Mouse (Mus musculus): Measurements from ENCODE around the gene 6430531B16Rik.
A peak's percentile ranks its signal among the peaks of the same experiment; 100 is the strongest.

6430531B16Rik gene

GRCm38 (mm10) chr7:139970216-139970919, 8.2 kb downstream of the 6430531B16Rik start:
- no peak for DNase-seq

DNA sequence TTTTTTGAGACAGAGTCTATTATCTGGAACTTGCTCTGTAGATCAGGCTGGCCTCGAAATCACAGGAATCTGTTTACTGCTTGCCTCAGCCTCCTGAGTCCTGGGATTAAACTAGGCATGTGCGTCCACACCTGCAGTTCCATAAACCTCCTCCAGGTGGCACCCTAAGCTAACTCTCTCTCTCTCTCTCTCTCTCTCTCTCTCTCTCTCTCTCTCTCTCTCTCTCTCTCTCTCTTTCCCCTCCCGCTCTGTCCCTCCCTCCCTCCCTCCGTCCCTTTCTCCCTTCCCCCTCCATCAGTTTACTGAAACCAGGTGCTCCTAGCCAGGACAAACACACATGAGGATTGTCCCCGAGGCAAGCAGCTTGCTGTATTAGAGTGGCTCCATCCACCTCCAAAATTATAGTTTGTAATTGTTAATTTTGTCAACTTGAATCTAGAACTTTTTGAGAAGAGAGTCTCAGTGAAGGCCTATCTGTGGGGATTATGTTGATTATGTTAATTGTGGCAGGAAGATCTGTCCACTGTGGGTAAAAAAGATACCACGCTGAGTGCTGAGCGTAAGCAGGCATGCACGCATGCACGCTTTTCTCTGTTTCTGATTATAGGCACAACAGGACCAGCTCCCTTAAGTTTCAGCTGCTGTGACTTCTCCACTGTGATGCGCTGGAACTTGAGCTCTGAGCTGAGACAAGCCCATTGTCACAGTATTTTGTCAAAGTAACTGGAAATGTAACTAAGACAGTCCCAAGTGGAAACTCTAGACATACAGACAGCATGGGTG, 9.0 kb downstream of the 6430531B16Rik start:
- DNase-seq: peak; percentile 82

DNA sequence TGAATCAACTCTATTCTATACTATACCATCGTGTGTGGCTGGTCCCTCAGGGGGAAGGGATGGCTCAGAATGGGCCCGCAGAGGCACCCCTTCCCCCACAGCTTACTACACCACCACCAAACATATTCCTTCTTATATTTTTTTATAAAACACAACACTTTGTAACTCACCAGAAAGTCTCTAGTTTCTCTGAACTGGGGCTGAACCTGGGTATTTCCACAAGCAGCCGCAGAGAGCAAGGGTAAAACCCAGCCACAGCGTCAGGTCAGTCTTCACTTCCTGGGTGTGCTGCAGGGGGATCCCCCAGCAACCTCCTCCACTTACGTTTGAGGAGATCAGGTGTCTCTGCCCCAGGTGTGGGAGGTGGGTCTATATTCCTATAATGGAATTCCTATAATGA, 10.1 kb downstream of the 6430531B16Rik start:
- DNase-seq: no peak

DNA sequence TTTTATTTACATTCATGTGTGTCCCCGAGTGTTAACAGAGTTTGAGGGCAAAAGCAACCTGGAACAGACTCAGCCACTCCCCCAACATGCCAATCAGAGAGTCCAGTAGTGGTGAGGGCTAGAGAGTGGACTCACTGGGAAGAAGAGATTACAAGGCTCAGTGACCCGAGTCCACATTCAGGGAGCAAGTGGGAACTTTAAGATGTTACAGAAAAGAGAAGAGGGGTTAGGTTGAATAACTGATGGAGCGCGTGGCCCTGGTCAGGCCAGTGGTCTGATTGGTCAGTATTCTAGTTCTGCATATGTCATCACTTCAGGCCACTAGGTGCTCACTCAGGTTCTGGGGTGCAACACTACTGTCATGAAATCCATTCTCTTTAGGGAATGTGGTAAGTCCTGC, 11.4 kb downstream of the 6430531B16Rik start:
- DNase-seq: no peak

- DNase-seq: no peak
These were observed 14.7 kb downstream of the 6430531B16Rik start for GRCm38 (mm10) chr7:139963814-139964213.

- no peak for DNase-seq
These were observed 17.4 kb downstream of the 6430531B16Rik start for GRCm38 (mm10) chr7:139961141-139961540.

DNA sequence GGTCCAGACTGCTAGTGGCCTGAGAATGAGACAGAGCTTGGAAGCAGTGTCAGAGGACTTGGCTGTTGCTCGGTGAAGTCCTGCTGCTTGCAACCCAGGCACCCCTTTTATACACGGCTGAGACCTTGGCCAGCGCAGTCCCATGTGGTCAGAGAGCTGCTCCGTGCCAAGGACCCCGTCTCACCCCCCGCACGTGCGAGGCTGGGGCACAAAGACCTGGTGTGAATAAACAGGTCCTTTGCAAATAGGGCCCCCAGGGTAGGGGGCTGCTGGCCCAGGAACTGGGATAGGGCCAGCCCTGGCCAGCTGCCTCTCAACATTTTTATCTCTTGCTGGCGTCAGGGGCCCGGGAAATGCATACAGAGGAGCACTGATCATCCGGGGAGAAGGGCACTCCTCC, 20.6 kb downstream of the 6430531B16Rik start:
- no peak for DNase-seq

GRCm38 (mm10) chr7:139957437-139957836, 21.1 kb downstream of the 6430531B16Rik start:
- no peak for DNase-seq

GRCm38 (mm10) chr7:139956658-139957057, 21.9 kb downstream of the 6430531B16Rik start:
- DNase-seq: no peak

DNA sequence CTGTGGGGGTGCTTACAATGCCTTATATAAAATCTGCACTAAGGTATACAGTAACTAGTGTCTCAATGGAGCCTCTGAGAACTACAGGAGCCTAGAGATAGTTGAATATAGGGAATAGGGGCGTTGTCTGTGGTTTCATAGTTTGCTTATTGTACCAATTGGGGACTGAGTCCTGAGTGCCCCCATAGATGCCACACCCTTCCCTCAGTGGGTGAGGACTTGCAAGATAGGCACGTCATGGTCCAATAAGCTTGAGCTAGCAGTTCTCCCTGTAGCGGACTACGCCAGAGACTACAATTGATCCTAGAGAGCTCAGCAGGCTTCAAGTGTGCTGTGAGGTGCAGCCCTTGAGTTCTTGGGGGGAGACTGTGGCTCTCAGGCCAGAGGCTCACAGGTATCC, 23.1 kb downstream of the 6430531B16Rik start:
- no peak for DNase-seq

- DNase-seq: no peak
These were observed 26.4 kb downstream of the 6430531B16Rik start for GRCm38 (mm10) chr7:139951991-139952633.

DNA sequence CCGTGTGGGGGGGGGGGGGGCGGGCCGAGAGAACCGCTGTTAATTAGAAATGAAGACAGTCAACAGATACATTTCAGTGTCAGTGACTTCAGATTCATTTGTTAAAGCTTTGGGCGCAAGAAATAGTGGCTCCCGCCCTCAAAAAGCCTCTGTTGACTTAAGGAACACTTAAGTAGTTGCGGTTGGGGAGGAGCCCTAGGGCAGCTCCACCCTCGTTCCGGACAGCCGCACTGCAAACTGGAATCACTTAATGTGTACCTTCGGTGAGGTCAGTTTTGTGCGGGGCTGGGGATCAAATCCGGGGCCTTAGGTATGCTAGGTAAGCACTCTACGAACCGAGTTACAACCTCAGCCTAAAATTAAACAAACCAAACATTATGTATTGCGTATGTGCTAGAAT, 27.5 kb downstream of the 6430531B16Rik start:
- no peak for DNase-seq

- DNase-seq: no peak
These were observed 28.1 kb downstream of the 6430531B16Rik start for GRCm38 (mm10) chr7:139950283-139950971.

DNA sequence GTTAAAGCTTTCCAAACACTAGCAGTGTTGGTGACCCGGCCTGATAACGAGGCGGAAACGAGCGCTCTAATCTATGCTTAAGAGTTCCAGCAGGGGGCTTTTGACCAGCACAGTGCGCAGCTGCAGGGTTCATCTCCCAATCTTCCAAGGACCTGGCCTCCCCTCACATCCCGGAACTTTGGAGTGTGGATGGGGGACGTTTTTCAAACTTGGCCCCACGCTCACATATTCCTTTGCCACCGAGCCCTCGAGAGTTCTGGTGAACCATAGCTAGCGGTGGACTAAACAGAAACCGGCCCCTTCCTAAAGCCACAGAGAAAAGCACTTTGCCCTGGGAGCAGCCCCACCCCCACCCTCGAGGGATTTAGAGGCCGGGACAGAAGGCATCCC, 28.7 kb downstream of the 6430531B16Rik start:
- DNase-seq: no peak

DNA sequence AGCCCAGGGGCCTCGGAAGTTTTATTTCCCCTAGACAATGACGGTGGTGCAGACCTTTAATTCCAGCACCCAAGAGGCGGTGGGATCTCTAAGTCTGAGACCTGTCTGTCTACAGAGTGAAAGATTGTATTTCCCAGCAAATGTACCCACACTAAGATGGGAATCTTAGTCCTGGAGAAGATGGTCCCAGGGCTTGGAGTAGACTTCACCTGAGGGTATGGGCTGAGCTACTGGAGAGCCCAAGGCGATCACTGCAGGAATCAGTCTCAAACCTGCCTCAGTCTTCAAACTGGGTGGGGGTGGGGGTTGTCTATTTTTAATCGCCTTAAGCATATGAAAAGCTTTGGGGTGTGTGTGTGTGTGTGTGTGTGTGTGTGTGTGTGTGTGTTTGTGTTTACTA, 32.5 kb downstream of the 6430531B16Rik start:
- no peak for DNase-seq

DNA sequence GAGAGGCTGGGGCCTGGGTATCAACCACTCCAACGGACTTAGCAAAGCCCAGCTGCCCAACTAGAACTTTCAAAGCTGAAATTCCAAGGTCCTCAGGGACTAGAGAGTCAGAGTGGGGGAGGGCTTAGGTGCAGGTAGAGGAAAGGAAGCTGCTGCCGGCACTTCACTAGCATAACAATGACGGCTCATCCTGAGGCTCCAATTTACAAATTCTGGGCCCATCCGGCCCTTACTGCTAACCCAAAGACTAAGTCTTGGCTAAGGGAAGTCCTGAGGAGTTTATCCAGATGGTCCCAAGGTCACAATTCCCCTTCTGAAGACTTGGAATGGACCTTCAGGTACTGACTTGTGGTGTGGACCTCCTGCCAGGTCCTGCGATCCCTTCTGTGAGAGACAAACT, 33.0 kb downstream of the 6430531B16Rik start:
- no peak for DNase-seq

GRCm38 (mm10) chr7:139944291-139945240, 34.0 kb downstream of the 6430531B16Rik start:
- DNase-seq: no peak

DNA sequence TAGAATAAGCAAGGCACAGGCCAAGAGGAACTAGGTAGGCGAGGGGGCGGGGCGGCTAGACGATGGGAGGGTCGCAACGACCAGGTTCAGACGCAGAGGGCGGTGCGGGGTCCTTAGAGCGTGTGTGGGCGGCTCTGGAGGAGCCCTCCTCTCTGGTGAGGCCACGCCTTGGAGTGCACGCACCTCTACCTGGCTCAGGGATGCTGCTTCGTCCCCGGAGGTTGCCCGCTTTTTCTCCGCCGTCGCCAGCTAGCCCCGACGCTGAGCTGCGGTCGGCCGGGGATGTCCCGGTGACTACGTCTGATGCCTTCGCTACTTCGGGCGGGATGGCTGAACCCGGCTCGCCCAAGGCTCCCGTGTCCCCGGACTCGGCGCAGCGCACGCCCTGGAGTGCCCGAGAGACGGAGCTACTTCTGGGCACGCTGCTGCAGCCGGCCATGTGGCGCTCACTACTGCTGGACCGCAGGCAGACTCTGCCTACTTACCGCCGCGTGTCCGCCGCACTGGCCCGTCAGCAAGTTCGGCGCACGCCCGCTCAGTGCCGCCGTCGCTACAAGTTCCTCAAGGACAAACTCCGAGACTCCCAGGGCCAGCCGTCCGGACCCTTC, 34.8 kb downstream of the 6430531B16Rik start, which contains the start of gene Utf1:
Gene Utf1 (plus strand): TSS at position 116 of the 608 bp plus-strand sequence.
- no peak for DNase-seq

GRCm38 (mm10) chr7:139940476-139941209, 37.9 kb downstream of the 6430531B16Rik start:
- DNase-seq: no peak

DNA sequence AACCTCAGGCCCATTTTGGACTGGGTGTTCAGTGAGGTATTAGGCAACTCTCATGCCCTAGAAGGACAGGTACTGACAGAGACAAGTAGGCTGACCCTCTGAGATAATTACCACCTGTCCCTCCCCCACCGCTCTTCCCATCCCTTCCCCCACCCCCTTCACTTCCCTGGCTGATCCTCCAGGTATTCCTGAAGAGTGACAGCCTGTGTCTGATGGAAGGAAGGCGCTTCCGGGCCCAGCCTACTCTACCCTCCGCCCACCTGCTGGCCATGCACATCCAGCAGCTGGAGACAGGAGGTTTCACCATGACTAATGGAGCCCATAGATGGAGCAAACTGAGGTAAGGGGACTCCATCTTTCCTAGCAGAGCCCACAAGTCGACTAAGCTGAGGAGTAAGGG, 40.7 kb downstream of the 6430531B16Rik start:
- no peak for DNase-seq

GRCm38 (mm10) chr7:139937138-139937537, 41.4 kb downstream of the 6430531B16Rik start:
- DNase-seq: no peak
